Mouse (Mus musculus) CH12F3 (cell line): Measurements from ENCODE around the gene H2-T3.
"Not testable (repeated sequence)": the region's sequence is repeated elsewhere in the genome, so short reads cannot be mapped to it uniquely, and the experiment has no call there.

Source experiments
- in situ Hi-C: fragments of 300-500 bp; cut with MboI; formaldehyde crosslinking; loops from 2 replicates; pipeline ENCODE4 v1.14.3; 2020; ENCODE audit warnings: low sequenced_read_pairs

The H2-T3 gene

GRCm38 (mm10) chr17:36179446-36179845, 10.6 kb downstream of the H2-T3 start:
- in situ Hi-C loops, result not testable (repeated sequence)

DNA sequence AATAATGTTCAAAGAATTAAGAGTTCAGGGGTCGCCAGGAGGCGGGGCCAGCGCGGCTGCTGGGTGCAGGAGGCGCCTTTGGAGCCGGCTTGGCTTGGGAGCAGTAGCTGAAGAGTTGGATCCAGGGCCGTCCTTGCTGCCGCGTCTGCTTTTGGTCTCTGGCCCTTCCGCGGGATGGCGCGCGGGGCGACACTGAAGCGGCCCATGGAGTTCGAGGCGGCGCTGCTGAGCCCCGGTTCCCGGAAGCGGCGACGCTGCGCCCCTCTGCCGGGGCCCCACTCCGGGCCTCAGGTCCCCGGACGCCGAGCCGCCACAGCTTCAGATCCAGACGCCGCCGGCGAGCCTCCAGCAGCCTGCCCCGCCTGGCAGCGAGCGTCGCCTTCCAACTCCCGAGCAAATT, 11.1 kb downstream of the H2-T3 start:
- in situ Hi-C loops, result not testable (repeated sequence)

DNA sequence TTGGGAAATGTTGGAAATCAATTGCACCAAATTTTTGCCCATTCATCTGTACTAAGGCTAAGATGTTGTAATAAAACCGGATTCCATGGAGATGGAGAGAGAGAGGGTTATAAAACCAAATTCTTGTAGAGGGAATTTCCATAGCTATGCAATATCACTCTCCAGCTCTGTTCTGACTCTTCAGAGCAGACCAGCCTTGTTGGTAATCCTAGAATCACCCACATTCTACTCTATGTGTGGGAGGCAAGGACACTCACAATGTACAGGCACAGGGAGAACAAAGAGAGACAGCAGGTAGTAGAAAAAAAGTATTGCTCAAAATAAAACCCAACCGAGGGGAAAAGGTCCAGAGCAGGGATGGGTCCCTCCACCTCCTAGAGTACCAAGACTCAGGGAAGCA, 14.0 kb downstream of the H2-T3 start:
- in situ Hi-C loops, result not testable (repeated sequence)

GRCm38 (mm10) chr17:36170287-36170814, 19.7 kb downstream of the H2-T3 start:
- in situ Hi-C loops, result no loop called here

DNA sequence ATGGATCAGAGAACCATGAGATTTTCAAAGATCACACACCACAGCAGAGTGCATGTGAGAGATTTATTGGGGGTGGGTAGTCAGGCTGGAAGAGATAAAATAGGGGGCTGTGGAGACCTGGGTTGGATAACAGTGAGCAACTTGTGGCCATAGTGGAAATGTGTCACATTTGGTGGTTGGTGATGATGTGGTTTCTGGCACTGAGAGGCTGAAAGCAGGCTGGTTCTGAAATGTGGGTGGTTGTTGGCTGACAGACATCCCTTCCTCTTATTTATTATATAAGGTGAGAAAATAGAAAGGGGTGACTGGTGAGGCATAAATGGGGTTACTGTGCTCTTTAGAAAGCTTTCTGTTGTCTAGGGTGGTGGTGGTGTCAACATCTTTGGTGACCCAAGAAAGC, 20.3 kb downstream of the H2-T3 start:
- in situ Hi-C loops, result no loop called here

GRCm38 (mm10) chr17:36169094-36169493, 21.0 kb downstream of the H2-T3 start:
- in situ Hi-C loops, result not testable (repeated sequence)

GRCm38 (mm10) chr17:36168039-36168652, 21.9 kb downstream of the H2-T3 start, which contains the start of gene Gm8909:
Gm8909 (minus strand) TSS chr17:36168537.
- in situ Hi-C loops, result no loop called here

GRCm38 (mm10) chr17:36167306-36168038, 22.6 kb downstream of the H2-T3 start:
- in situ Hi-C loops, result no loop called here

- in situ Hi-C loops, result not testable (repeated sequence)
Observed at GRCm38 (mm10) chr17:36166901-36167300, 23.2 kb downstream of the H2-T3 start.

GRCm38 (mm10) chr17:36161129-36162051, 28.7 kb downstream of the H2-T3 start:
- in situ Hi-C loops, result no loop called here

- in situ Hi-C loops, result loop anchor here (10.0 kb wide), 1 partner anchor 63 kb away; no protein-coding TSS in a partner anchor
Observed at GRCm38 (mm10) chr17:36158264-36158663, 31.8 kb downstream of the H2-T3 start.

DNA sequence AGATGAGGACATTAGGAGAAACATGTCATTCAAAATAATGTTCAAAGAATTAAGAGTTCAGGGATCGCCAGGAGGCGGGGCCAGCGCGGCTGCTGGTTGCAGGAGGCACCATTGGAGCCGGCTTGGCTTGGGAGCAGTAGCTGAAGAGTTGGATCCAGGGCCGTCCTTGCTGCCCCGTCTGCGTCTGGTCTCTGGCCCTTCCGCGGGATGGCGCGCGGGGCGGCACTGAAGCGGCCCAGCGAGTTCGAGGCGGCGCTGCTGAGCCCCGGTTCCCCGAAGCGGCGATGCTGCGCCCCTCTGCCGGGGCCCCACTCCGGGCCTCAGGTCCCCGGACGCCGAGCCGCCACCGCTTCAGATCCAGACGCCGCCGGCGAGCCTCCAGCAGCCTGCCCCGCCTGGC, 32.3 kb downstream of the H2-T3 start:
- in situ Hi-C loops, result loop anchor here (10.0 kb wide), 1 partner anchor 63 kb away; no protein-coding TSS in a partner anchor

- in situ Hi-C loops, result loop anchor here (10.0 kb wide), 1 partner anchor 60 kb away; no protein-coding TSS in a partner anchor
Observed at GRCm38 (mm10) chr17:36154271-36155149, 35.6 kb downstream of the H2-T3 start.

- in situ Hi-C loops, result loop anchor here (10.0 kb wide), 1 partner anchor 56 kb away; no protein-coding TSS in a partner anchor
Observed at GRCm38 (mm10) chr17:36151200-36151599, 38.9 kb downstream of the H2-T3 start.

DNA sequence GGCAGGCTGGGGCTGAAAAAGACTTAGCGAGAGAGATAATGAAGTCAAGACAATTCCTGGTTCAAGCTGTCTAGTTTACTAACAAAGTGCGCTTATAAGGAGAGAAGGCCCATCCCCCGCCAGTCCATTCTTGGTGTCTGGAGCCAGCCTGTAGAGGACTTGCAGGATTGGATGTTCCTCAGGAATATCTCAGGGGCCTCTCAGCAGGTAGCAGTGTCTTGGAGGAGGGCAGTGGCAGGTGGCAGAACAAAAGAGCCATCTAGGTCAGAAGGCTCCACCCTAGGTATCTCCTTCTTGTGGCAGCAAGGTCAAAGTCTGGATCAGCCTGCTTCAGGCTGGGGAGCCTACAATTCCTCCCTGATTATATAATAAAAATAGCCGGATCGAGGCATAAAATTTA, 41.6 kb downstream of the H2-T3 start:
- in situ Hi-C loops, result not testable (repeated sequence)

DNA sequence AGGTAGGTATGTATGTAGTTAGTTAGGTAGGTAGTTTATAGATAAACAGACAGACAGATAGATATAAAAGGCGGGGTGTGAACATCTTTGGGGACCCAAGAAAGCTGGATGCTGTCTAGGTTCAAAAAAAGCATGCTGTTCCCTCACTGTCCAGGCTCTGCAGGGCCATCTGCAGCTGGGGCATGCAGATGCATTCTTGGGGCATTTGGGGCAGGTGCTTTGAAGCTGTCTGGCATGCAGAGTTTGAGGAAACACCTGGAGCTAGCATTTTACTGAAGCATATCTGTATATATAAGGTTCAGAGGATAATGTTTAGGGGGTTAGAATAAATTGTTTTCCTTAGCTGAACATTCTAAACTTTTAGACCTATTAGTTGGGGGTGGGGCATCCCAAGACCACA, 43.1 kb downstream of the H2-T3 start:
- in situ Hi-C loops, result not testable (repeated sequence)

- in situ Hi-C loops, result not testable (repeated sequence)
Observed at GRCm38 (mm10) chr17:36145861-36146156, 44.3 kb downstream of the H2-T3 start.

- in situ Hi-C loops, result no loop called here
Observed at GRCm38 (mm10) chr17:36145111-36145860, 44.8 kb downstream of the H2-T3 start.

DNA sequence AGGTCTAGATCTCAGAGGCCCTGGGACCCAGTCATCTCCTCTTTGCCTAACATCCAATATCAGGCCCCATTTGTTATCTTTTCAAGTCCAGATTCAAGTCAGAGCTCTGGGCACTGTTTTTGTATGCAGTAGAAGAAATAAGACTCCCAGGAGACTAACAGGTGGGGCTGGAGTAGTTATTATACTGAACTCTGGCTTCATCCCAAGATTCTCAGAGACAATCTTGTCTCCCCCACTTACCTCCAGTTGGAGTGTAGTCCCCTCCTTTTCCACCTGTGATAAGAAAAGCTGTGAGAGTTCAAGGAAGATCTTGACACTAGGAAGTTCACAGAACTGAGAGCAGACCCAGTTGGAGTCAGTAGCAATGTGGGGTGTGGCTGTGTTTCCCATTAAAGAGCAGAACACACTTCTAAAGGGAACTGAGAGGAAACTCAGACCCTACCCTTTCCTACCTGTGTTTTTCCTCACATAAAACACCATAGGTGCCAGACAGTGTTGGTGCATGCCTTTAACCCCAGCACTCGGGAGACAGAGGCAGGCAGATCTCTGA, 53.7 kb downstream of the H2-T3 start:
- in situ Hi-C loops, result loop anchor here (10.0 kb wide), 1 partner anchor 72 kb away; no protein-coding TSS in a partner anchor
